Mouse (Mus musculus) limb, embryonic 14.5 days (tissue): ENCODE measurements around the gene Card9. TPM values are rescaled to one million over a fixed set of nuclear protein-coding genes. Genes with fewer than 3 reads are reported as not detected.
A peak's percentile ranks its signal among the peaks of the same experiment; 100 is the strongest.

ENCODE experiments used
- ATAC-seq: fragments of 200-750 bp; cut with Nextera tagmentation; 2 replicates; pipeline ENCODE4 v1.8.0; 2017; ENCODE audit warnings: low read depth, moderate number of reproducible peaks, moderate TSS enrichment; ENCODE audit not compliant: low FRiP score
- DNase-seq: peaks from one replicate; pipeline ENCODE4 v3.0.0-alpha.2; 2015; ENCODE audit warnings: low spot score
- H3K27ac ChIP-seq: fragments of 300-500 bp; sonication (generic); replicated peaks from 2 replicates; pipeline ENCODE4 v1.5.1; 2014; ENCODE audit warnings: low read depth, mild to moderate bottlenecking, low read length, moderate library complexity, mixed read lengths
- H3K27me3 ChIP-seq: fragments of 300-500 bp; sonication (generic); 2 replicates; pipeline ENCODE4 v1.6.1; 2014; ENCODE audit warnings: low read length, mixed read lengths; ENCODE audit not compliant: control insufficient read depth, insufficient read depth
- H3K36me3 ChIP-seq: fragments of 300-500 bp; sonication (generic); 2 replicates; pipeline ENCODE4 v1.6.1; 2014; ENCODE audit warnings: mild to moderate bottlenecking, low read length, moderate library complexity, mixed read lengths; ENCODE audit not compliant: control insufficient read depth, insufficient read depth
- H3K4me1 ChIP-seq: fragments of 300-500 bp; sonication (generic); 2 replicates; pipeline ENCODE4 v1.6.1; 2014; ENCODE audit warnings: antibody characterized with exemption, low read length, mixed read lengths; ENCODE audit not compliant: control insufficient read depth, insufficient read depth
- H3K4me2 ChIP-seq: fragments of 300-500 bp; sonication (generic); replicated peaks from 2 replicates; pipeline ENCODE4 v1.6.1; 2014; ENCODE audit warnings: low read depth, mild to moderate bottlenecking, low read length, moderate library complexity; ENCODE audit not compliant: severe bottlenecking
- H3K4me3 ChIP-seq: fragments of 300-500 bp; sonication (generic); replicated peaks from 2 replicates; pipeline ENCODE4 v1.5.1; 2014; ENCODE audit warnings: low read length
- H3K9ac ChIP-seq: fragments of 300-500 bp; sonication (generic); 2 replicates; pipeline ENCODE4 v1.6.1; 2014; ENCODE audit warnings: mild to moderate bottlenecking, low read depth, low read length, moderate library complexity; ENCODE audit not compliant: severe bottlenecking
- H3K9me3 ChIP-seq: fragments of 300-500 bp; sonication (generic); 2 replicates; pipeline ENCODE4 v1.6.1; 2016; ENCODE audit warnings: low read length; ENCODE audit not compliant: control insufficient read depth
- POLR2A ChIP-seq: fragments of 200-500 bp; IDR thresholded peaks from 2 replicates; pipeline ENCODE4 v1.8.0; 2012; ENCODE audit warnings: inconsistent platforms, mild to moderate bottlenecking, moderate library complexity, borderline replicate concordance; ENCODE audit not compliant: insufficient read depth, insufficient read length; ENCODE audit errors: extremely low read depth
- WGBS: fragments of 180-500 bp; shearing (Covaris S2); extraction: QIAGEN DNeasy Blood & Tissue Kit; methylation state at CpG from one replicate; pipeline ENCODE4 v1.1.7; 2014; 5-methylcytosine and 5-hydroxymethylcytosine counted together
- polyA plus RNA-seq, 2 experiments: library from polyadenylated mRNA; depleted of rRNA in 1 of 2; stranded (reverse) in 1 of 2; unstranded in 1 of 2; fragments of >200 nt; fragmentation: Nextera tagmentation in 1 of 2; extraction: Ambion mirVana in 1 of 2; gene quantifications; 2 replicates each; pipeline versions ENCODE4 v1.2.1 to v1.2.3; 2012 to 2014

Card9 gene
- polyA plus RNA-seq, 2 experiments, result 1.2 to 4.1 TPM

DNA sequence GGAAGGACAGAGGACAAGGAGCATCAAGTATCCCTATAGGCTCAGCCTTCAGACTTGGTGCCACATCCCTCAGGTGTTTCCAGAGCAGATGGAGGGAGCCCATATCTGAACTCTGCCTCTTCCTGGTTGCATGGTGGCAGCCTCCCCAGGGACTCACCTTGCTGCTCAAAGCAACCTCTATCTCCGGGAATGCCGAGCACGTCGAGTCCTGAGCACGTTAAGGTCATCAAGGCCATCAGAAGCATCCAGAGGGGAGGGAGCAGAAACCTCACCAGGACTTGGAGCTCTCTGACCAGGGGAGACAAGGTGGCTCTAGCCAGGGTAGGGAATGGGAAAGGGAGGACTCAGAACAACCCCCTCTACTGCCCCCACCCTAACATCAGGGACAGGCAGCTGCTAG is 2.8 kb upstream of the Card9 start:
- H3K9ac ChIP-seq, result no peak overlapping the region
- H3K27me3 ChIP-seq, result no peaks in the 10 kb centered on the region
- H3K4me1 ChIP-seq, result no peaks in the 10 kb centered on the region
- H3K4me2 ChIP-seq, result no peak overlapping the region
- H3K36me3 ChIP-seq, result peaks cover 61% of the 10 kb centered on the region
- no peaks in the 10 kb centered on the region for H3K9me3 ChIP-seq
- no peak for TF ChIP-seq POLR2A
- no peak for DNase-seq
- WGBS, result 88% methylated on average over 5 of the region's 5 CpGs
- ATAC-seq, result no peak
- H3K27ac ChIP-seq, result no peak overlapping the region
- no peak overlapping the region for H3K4me3 ChIP-seq

GRCm38 (mm10) chr2:26362991-26363390 is 2.3 kb upstream of the Card9 start:
- no peak overlapping the region for H3K4me2 ChIP-seq
- ATAC-seq, result no peak
- H3K9me3 ChIP-seq, result no peaks in the 10 kb centered on the region
- H3K36me3 ChIP-seq, result peaks cover 56% of the 10 kb centered on the region
- no peak overlapping the region for H3K4me3 ChIP-seq
- H3K4me1 ChIP-seq, result no peaks in the 10 kb centered on the region
- no peak for TF ChIP-seq POLR2A
- 77% methylated on average over 5 of the region's 5 CpGs for WGBS
- no peaks in the 10 kb centered on the region for H3K27me3 ChIP-seq
- 0 out of 2 replicates have a peak overlapping the region, but pooled peaks have one; percentile 25 for H3K9ac ChIP-seq
- no peak overlapping the region for H3K27ac ChIP-seq
- DNase-seq, result no peak

DNA sequence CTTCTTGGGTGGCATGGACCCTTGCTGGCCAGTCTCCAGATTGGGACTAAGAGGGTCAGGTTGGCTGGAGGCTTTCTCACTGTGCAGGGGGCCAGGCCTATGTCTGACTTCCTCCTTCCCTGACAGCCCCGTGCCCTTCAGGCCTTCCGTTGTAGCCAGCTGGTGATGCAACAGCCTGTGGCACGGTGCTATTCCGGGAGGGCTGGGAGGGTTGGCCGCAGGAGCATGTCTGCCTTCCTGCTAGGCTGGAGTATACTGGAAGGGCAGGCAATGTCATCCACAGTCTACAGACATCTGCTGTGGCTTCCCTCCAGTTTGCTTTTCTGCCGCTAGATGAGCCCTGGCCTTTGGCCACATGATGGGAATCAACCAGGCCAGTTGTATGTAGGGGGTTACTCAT is 735 bp downstream of the Card9 start:
- Histone ChIP-seq H3K9ac (no peak overlapping the region), H3K27me3 (no peaks in the 10 kb centered on the region), H3K9me3 (no peaks in the 10 kb centered on the region), H3K27ac (no peak overlapping the region), H3K36me3 (peaks cover 28% of the 10 kb centered on the region), H3K4me1 (no peaks in the 10 kb centered on the region), H3K4me2 (no peak overlapping the region), H3K4me3 (no peak overlapping the region)
- 95% methylated on average over 6 of the region's 6 CpGs for WGBS
- no peak for TF ChIP-seq POLR2A
- ATAC-seq, result no peak
- no peak for DNase-seq

DNA sequence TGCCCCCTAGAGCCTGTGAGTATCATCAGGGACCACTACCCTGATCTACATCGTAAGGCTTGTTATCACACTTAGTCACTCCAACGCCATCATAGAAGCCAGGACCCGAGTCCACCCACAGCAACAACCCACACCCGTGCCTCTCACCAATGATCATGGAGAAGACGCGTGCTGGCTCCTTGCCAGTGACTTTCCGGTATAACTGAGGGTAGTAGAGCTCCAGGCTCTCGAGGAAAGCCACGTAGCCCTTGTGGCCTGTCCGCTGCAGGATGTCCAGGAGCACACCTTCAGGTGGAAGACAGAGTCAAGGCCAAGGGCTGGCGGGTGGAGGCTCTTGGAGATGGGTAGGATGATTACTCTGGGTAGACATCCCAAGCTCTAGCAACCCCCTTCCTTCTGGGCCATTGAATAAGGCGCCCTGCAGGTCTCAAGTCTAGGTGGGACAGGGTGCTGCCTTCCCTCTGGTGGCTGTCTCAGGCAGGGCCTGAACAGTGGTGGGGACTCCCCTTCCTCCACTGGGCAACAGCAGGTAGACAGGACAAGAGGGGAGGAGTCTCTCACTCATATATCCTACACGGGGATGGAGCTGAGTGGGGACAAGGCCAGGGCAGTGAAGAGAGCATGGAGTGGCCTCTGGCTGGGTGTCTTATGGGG is 1.9 kb downstream of the Card9 start:
- Histone ChIP-seq H3K9me3 (no peaks in the 10 kb centered on the region), H3K9ac (no peak overlapping the region), H3K4me1 (no peaks in the 10 kb centered on the region), H3K4me3 (no peak overlapping the region), H3K36me3 (peaks cover 16% of the 10 kb centered on the region), H3K27ac (no peak overlapping the region), H3K27me3 (no peaks in the 10 kb centered on the region), H3K4me2 (no peak overlapping the region)
- no peak for ATAC-seq
- WGBS, result 87% methylated on average over 13 of the region's 13 CpGs
- DNase-seq, result no peak
- no peak for TF ChIP-seq POLR2A

- Histone ChIP-seq H3K9ac (no peak overlapping the region; the same call in 1 of the 2 replicates), H3K9me3 (no peaks in the 10 kb centered on the region), H3K4me3 (no peak overlapping the region), H3K27me3 (no peaks in the 10 kb centered on the region), H3K4me2 (no peak overlapping the region), H3K36me3 (peaks cover 5% of the 10 kb centered on the region), H3K27ac (no peak overlapping the region), H3K4me1 (peaks cover 4% of the 10 kb centered on the region; the same call in 1 of the 2 replicates)
- WGBS, result 46% methylated on average over 15 of the region's 15 CpGs
- no peak for TF ChIP-seq POLR2A
- DNase-seq (no peak), ATAC-seq (no peak)
These were observed 3.2 kb downstream of the Card9 start for GRCm38 (mm10) chr2:26357484-26357883.

- DNase-seq, result no peak
- Histone ChIP-seq H3K9ac (no peak overlapping the region), H3K27ac (no peak overlapping the region), H3K27me3 (no peaks in the 10 kb centered on the region), H3K4me1 (peaks cover 5% of the 10 kb centered on the region; the same call in 1 of the 2 replicates), H3K36me3 (peaks cover 2% of the 10 kb centered on the region; the same call in 1 of the 2 replicates), H3K4me2 (no peak overlapping the region), H3K9me3 (no peaks in the 10 kb centered on the region), H3K4me3 (no peak overlapping the region)
- ATAC-seq, result no peak
- no peak for TF ChIP-seq POLR2A
- 80% methylated on average over 7 of the region's 7 CpGs for WGBS
These were observed 4.0 kb downstream of the Card9 start for GRCm38 (mm10) chr2:26356678-26357077.
